Mouse (Mus musculus): ENCODE results near the gene Ubqln3. TPM values are rescaled to one million over a fixed set of nuclear protein-coding genes. Genes with fewer than 3 reads are reported as not detected.
A peak's percentile ranks its signal among the peaks of the same experiment; 100 is the strongest.

Ubqln3 gene
- polyA plus RNA-seq (2012; rRNA removed), result 434 and 492 TPM in 2 replicates

DNA sequence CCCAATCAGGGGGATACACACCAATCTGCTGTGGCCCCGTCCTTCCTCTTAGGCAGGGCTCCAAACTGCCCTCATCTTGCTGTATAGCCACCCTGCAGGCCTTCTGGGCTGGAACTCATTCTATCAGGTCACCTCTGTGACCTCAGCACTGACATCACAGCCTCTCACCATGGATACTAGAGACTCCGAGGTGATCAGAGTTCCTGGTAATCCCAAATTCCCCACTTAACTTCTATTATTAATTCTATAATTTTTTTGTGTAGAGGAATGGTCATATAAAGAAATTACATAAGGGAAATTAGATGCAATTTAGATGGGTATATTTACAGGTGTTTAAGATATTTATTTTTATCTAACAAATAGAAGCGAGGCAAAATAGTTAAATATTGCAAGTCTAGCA, at the start of gene Ubqln3:
Ubqln3 (minus strand) TSS at position 101 of the 400 bp plus-strand sequence.
- H3K4me3 ChIP-seq (ENCODE audit: control insufficient read depth, low read depth, low read length), result peak within 1 kb of the TSS; percentile 64
- TF ChIP-seq CTCF (IDR thresholded peaks at IDR 0.05; ENCODE audit: control insufficient read depth, insufficient read depth, insufficient replicate concordance, low read depth, low read length) (no peak), POLR2A (IDR thresholded peaks at IDR 0.05; ENCODE audit: control insufficient read depth, low read depth, low read length) (peak; percentile 57; the same call in 1 of the 2 replicates)
- no peaks in the 10 kb centered on the region for H3K27me3 ChIP-seq (ENCODE audit: control insufficient read depth, insufficient read depth, low read length)
- peak within 1 kb of the TSS; percentile 52; the same call in 1 of the 2 replicates for H3K27ac ChIP-seq (ENCODE audit: control insufficient read depth, insufficient read depth, low read depth, low read length)
- H3K4me1 ChIP-seq (ENCODE audit: control insufficient read depth, insufficient read depth, low read length), result no peaks in the 10 kb centered on the region
- no peaks in the 10 kb centered on the region for H3K36me3 ChIP-seq (ENCODE audit: control insufficient read depth, insufficient read depth, low read length)

DNA sequence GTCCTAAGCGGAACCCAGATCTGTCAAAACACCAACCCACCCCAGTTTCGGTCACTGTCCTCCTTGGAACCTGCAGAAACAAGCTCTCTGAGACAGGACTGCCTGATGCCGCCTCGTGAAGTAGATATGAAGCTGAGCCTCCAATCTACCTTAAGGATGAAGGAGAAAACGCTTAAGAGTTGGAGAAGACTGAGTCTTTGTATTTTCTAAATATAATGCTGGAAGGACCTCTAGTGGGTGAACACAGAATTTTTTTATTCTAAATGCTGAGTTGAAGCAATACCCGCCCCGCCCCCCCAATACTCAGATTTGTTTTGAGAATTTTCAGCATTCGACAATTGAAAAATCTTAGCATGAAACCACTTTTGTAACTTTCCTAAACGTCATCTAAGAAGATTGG, 48.2 kb upstream of the Ubqln3 start:
- no peaks in the 10 kb centered on the region for H3K27me3 ChIP-seq (ENCODE audit: control insufficient read depth, insufficient read depth, low read length)
- H3K36me3 ChIP-seq (ENCODE audit: control insufficient read depth, insufficient read depth, low read length), result no peaks in the 10 kb centered on the region
- H3K4me1 ChIP-seq (ENCODE audit: control insufficient read depth, insufficient read depth, low read length), result no peaks in the 10 kb centered on the region
- H3K4me3 ChIP-seq (ENCODE audit: control insufficient read depth, low read depth, low read length), result no peak overlapping the region
- TF ChIP-seq CTCF (IDR thresholded peaks at IDR 0.05; ENCODE audit: control insufficient read depth, insufficient read depth, insufficient replicate concordance, low read depth, low read length), result no peak
- no peak for TF ChIP-seq POLR2A (IDR thresholded peaks at IDR 0.05; ENCODE audit: control insufficient read depth, low read depth, low read length)
- H3K27ac ChIP-seq (ENCODE audit: control insufficient read depth, insufficient read depth, low read depth, low read length), result no peak overlapping the region

DNA sequence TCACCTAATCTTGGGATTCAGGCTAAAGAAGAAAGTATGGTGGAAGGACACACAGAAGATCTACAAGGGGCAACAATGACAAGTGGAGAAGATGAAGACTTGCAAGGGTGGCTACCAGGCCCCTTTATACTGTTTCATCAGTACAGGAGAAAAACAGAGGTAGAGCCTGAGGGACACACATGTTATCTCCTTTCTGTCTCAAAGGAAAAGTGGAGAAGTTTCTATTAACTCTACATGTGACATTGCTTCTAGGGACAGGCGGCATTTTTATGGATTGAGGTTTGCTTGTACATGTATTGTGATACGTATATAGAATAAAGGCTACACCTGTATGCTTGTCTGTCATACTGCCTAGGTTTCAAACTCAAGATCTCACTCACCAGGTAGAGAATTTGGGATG, 40.2 kb upstream of the Ubqln3 start, which contains the start of gene Olfr648:
Olfr648 (minus strand) TSS at position 101 of the 400 bp plus-strand sequence.
- H3K4me3 ChIP-seq (ENCODE audit: control insufficient read depth, low read depth, low read length), result no peak within 1 kb of the TSS
- no peaks in the 10 kb centered on the region for H3K36me3 ChIP-seq (ENCODE audit: control insufficient read depth, insufficient read depth, low read length)
- H3K4me1 ChIP-seq (ENCODE audit: control insufficient read depth, insufficient read depth, low read length), result no peaks in the 10 kb centered on the region
- no peak for TF ChIP-seq CTCF (IDR thresholded peaks at IDR 0.05; ENCODE audit: control insufficient read depth, insufficient read depth, insufficient replicate concordance, low read depth, low read length)
- TF ChIP-seq POLR2A (IDR thresholded peaks at IDR 0.05; ENCODE audit: control insufficient read depth, low read depth, low read length), result no peak
- no peaks in the 10 kb centered on the region for H3K27me3 ChIP-seq (ENCODE audit: control insufficient read depth, insufficient read depth, low read length)
- no peak within 1 kb of the TSS for H3K27ac ChIP-seq (ENCODE audit: control insufficient read depth, insufficient read depth, low read depth, low read length)

DNA sequence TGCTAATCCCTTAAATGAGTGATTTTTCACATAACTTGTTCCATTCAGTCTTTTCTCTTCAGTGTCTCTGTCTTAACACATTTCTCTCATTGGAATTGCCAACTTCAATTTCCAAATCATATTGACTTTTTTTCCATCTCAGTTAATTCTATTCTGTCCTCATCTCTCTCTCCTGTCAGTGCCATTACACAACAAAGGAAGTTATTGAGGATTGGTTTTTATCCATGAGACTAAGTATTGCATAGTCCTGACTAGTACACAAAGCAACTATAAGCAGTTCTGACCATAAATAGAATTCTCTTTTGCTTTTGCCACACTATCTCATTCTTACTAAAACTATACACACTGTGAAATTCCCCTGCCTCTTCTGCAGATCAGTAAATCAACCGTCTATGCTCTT, 36.0 kb upstream of the Ubqln3 start:
- H3K27me3 ChIP-seq (ENCODE audit: control insufficient read depth, insufficient read depth, low read length), result no peaks in the 10 kb centered on the region
- H3K36me3 ChIP-seq (ENCODE audit: control insufficient read depth, insufficient read depth, low read length), result no peaks in the 10 kb centered on the region
- TF ChIP-seq POLR2A (IDR thresholded peaks at IDR 0.05; ENCODE audit: control insufficient read depth, low read depth, low read length) (no peak), CTCF (IDR thresholded peaks at IDR 0.05; ENCODE audit: control insufficient read depth, insufficient read depth, insufficient replicate concordance, low read depth, low read length) (no peak)
- no peaks in the 10 kb centered on the region for H3K4me1 ChIP-seq (ENCODE audit: control insufficient read depth, insufficient read depth, low read length)
- H3K4me3 ChIP-seq (ENCODE audit: control insufficient read depth, low read depth, low read length), result no peak overlapping the region
- H3K27ac ChIP-seq (ENCODE audit: control insufficient read depth, insufficient read depth, low read depth, low read length), result no peak overlapping the region

DNA sequence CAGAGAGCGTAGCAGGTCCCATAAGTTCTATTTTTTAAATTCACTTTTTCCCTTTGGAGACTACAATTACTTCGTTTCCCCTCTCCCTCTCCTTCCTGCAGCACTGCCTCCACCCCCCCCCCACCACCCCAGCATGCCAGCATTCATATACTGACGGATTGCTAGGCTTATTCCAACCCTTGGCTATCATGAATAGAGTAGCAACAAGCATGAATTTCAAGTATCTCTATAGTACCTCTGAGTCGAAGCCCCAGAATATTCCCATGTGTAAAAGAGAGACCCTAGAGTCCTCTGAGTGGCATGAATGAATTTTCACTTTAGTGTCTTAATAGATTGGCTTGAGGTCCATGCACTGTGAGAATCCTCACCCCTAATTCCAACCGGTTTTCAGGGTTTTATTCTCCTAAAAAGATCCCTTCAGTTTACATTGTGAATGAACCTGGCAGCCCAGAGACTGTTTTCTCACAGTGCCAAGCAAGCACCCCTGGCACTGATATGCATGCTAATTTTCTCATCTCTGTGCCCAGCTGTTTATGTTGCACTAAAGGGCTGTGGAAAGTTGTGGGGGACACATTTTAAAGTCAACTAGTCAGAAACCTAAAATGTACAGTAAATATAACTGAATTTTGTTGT, 35.5 kb upstream of the Ubqln3 start:
- H3K36me3 ChIP-seq (ENCODE audit: control insufficient read depth, insufficient read depth, low read length), result no peaks in the 10 kb centered on the region
- TF ChIP-seq POLR2A (IDR thresholded peaks at IDR 0.05; ENCODE audit: control insufficient read depth, low read depth, low read length) (no peak), CTCF (IDR thresholded peaks at IDR 0.05; ENCODE audit: control insufficient read depth, insufficient read depth, insufficient replicate concordance, low read depth, low read length) (no peak)
- no peaks in the 10 kb centered on the region for H3K27me3 ChIP-seq (ENCODE audit: control insufficient read depth, insufficient read depth, low read length)
- H3K4me1 ChIP-seq (ENCODE audit: control insufficient read depth, insufficient read depth, low read length), result no peaks in the 10 kb centered on the region
- no peak overlapping the region for H3K27ac ChIP-seq (ENCODE audit: control insufficient read depth, insufficient read depth, low read depth, low read length)
- no peak overlapping the region for H3K4me3 ChIP-seq (ENCODE audit: control insufficient read depth, low read depth, low read length)

DNA sequence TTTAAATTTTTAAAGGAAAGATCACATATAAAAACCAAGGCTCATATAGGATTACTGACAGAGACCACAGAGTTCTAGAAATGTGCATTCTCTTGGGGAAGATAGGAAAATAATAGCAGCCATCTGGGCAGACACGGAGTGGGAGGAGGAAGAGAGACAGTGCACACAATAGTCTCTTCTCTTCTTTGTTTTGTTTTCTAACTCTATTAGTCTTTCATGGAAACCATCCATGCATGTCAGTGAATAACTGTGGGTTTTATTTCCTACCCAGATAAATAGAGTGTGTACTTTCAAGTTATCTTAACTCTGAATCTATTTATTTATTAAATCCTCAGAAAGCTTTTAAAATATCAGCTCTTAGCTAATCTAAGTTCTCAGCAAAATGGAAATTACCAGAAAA, 32.0 kb upstream of the Ubqln3 start:
- H3K27me3 ChIP-seq (ENCODE audit: control insufficient read depth, insufficient read depth, low read length), result no peaks in the 10 kb centered on the region
- H3K36me3 ChIP-seq (ENCODE audit: control insufficient read depth, insufficient read depth, low read length), result no peaks in the 10 kb centered on the region
- no peak overlapping the region for H3K4me3 ChIP-seq (ENCODE audit: control insufficient read depth, low read depth, low read length)

DNA sequence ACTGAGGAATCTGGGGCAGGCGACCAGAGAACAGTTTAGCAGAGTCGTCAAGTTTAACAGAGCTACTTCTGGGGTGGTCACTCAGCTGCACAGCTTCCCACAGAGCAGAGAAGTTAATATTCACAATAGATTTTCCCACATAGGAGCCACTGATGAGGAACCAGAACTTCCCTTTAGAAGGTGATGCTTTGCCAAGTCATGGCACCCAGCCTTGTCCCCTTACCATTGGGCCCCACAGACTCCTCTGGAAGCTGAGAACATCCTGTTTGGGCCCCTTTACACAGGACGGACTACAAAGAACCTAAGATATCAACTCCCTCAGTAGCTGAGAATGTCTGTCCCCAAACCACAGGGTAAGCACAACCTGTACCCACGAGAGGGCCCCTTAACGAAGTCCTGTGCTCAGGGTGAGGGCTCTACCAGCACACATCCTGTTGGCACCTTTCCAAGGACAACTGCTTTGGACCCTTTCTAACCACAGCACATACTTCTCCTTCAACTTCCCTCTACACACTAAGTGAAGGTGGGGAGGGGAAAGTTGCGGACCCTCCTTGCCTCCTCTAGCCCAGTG, 26.6 kb upstream of the Ubqln3 start:
- no peak overlapping the region for H3K27ac ChIP-seq (ENCODE audit: control insufficient read depth, insufficient read depth, low read depth, low read length)
- no peaks in the 10 kb centered on the region for H3K27me3 ChIP-seq (ENCODE audit: control insufficient read depth, insufficient read depth, low read length)
- H3K4me3 ChIP-seq (ENCODE audit: control insufficient read depth, low read depth, low read length), result no peak overlapping the region
- TF ChIP-seq CTCF (IDR thresholded peaks at IDR 0.05; ENCODE audit: control insufficient read depth, insufficient read depth, insufficient replicate concordance, low read depth, low read length), result no peak
- TF ChIP-seq POLR2A (IDR thresholded peaks at IDR 0.05; ENCODE audit: control insufficient read depth, low read depth, low read length), result no peak
- H3K36me3 ChIP-seq (ENCODE audit: control insufficient read depth, insufficient read depth, low read length), result no peaks in the 10 kb centered on the region
- H3K4me1 ChIP-seq (ENCODE audit: control insufficient read depth, insufficient read depth, low read length), result no peaks in the 10 kb centered on the region

More for the DNA sequence above, 32.0 kb upstream of the Ubqln3 start:
- Histone ChIP-seq H3K27ac (ENCODE audit: control insufficient read depth, insufficient read depth, low read depth, low read length) (no peak overlapping the region), H3K4me1 (ENCODE audit: control insufficient read depth, insufficient read depth, low read length) (no peaks in the 10 kb centered on the region)
- TF ChIP-seq POLR2A (IDR thresholded peaks at IDR 0.05; ENCODE audit: control insufficient read depth, low read depth, low read length) (no peak), CTCF (IDR thresholded peaks at IDR 0.05; ENCODE audit: control insufficient read depth, insufficient read depth, insufficient replicate concordance, low read depth, low read length) (no peak)
